Mouse (Mus musculus) frontal cortex, adult 2 months (tissue): ENCODE measurements around the gene Rps6ka5. TPM values are rescaled to one million over a fixed set of nuclear protein-coding genes. Genes with fewer than 3 reads are reported as not detected.

ENCODE experiments used
- DNase-seq, 2 experiments: peaks; one replicate each; pipeline ENCODE4 v3.0.0; 2022; ENCODE audit warnings: low spot score in 1 of 2; ENCODE audit errors: extremely low spot score in 1 of 2
- polyA plus RNA-seq: library from polyadenylated mRNA; depleted of rRNA; stranded (reverse); fragments of >200 nt; gene quantifications from 2 replicates; pipeline ENCODE4 v1.2.3, GENCODE M21; 2012; rRNA removed

Rps6ka5 gene
- polyA plus RNA-seq, 1 experiment, result 13.8 TPM

- no peak for DNase-seq
Observed at GRCm38 (mm10) chr12:100509615-100510282, 217.0 kb downstream of the Rps6ka5 start.

- no peak for DNase-seq
Observed at GRCm38 (mm10) chr12:100508668-100509067, 218.1 kb downstream of the Rps6ka5 start.

GRCm38 (mm10) chr12:100505484-100505883 is 221.3 kb downstream of the Rps6ka5 start:
- DNase-seq, result no peak

GRCm38 (mm10) chr12:100504585-100504984 is 222.2 kb downstream of the Rps6ka5 start:
- no peak for DNase-seq

GRCm38 (mm10) chr12:100503659-100504058 is 223.1 kb downstream of the Rps6ka5 start:
- no peak for DNase-seq

GRCm38 (mm10) chr12:100502544-100502943 is 224.2 kb downstream of the Rps6ka5 start:
- no peak for DNase-seq

GRCm38 (mm10) chr12:100501261-100501660 is 225.5 kb downstream of the Rps6ka5 start:
- no peak for DNase-seq

GRCm38 (mm10) chr12:100499469-100499868 is 227.3 kb downstream of the Rps6ka5 start:
- no peak for DNase-seq

Other genes with a start within 250 kb of the Rps6ka5 start
- gene Ttc7b, start 206.2 kb downstream of the Rps6ka5 start, polyA plus RNA-seq, result 194 and 202 TPM in 2 replicates
- gene Dglucy, start 52.1 kb upstream of the Rps6ka5 start, polyA plus RNA-seq, result 7.0 and 9.4 TPM in 2 replicates
- 5.4 TPM in 2 replicates for gene Gpr68, start 181.2 kb upstream of the Rps6ka5 start, polyA plus RNA-seq